Mouse (Mus musculus): ENCODE data around the gene Erg.
A peak's percentile ranks its signal among the peaks of the same experiment; 100 is the strongest.

Erg gene

GRCm38 (mm10) chr16:95387008-95387407 lies 199.4 kb downstream of the Erg start:
- DNase-seq (ENCODE audit: low spot score) = no peak

- DNase-seq (ENCODE audit: low spot score) = no peak
Measured at GRCm38 (mm10) chr16:95385299-95385973, 201.0 kb downstream of the Erg start.

GRCm38 (mm10) chr16:95384590-95385148 lies 201.7 kb downstream of the Erg start:
- DNase-seq (ENCODE audit: low spot score) = no peak

GRCm38 (mm10) chr16:95382251-95382650 lies 204.1 kb downstream of the Erg start:
- no peak for DNase-seq (ENCODE audit: low spot score)

GRCm38 (mm10) chr16:95376834-95377233 lies 209.6 kb downstream of the Erg start:
- DNase-seq (ENCODE audit: low spot score) = no peak

GRCm38 (mm10) chr16:95376364-95376763 lies 210.0 kb downstream of the Erg start:
- DNase-seq (ENCODE audit: low spot score) = no peak

- DNase-seq (ENCODE audit: low spot score) = no peak
Measured at GRCm38 (mm10) chr16:95374646-95375045, 211.7 kb downstream of the Erg start.

- DNase-seq (ENCODE audit: low spot score) = no peak
Measured at GRCm38 (mm10) chr16:95372960-95373359, 213.4 kb downstream of the Erg start.

GRCm38 (mm10) chr16:95371713-95372112 lies 214.7 kb downstream of the Erg start:
- no peak for DNase-seq (ENCODE audit: low spot score)

GRCm38 (mm10) chr16:95366989-95367765 lies 219.2 kb downstream of the Erg start:
- no peak for DNase-seq (ENCODE audit: low spot score)

GRCm38 (mm10) chr16:95365214-95365613 lies 221.2 kb downstream of the Erg start:
- no peak for DNase-seq (ENCODE audit: low spot score)

- DNase-seq (ENCODE audit: low spot score) = no peak
Measured at GRCm38 (mm10) chr16:95363632-95364465, 222.5 kb downstream of the Erg start.

- no peak for DNase-seq (ENCODE audit: low spot score)
Measured at GRCm38 (mm10) chr16:95361950-95362349, 224.4 kb downstream of the Erg start.

GRCm38 (mm10) chr16:95360940-95361489 lies 225.4 kb downstream of the Erg start:
- no peak for DNase-seq (ENCODE audit: low spot score)

- DNase-seq (ENCODE audit: low spot score) = no peak
Measured at GRCm38 (mm10) chr16:95360214-95360850, 226.1 kb downstream of the Erg start.

- no peak for DNase-seq (ENCODE audit: low spot score)
Measured at GRCm38 (mm10) chr16:95356962-95357955, 229.1 kb downstream of the Erg start.

GRCm38 (mm10) chr16:95353838-95354237 lies 232.6 kb downstream of the Erg start:
- DNase-seq (ENCODE audit: low spot score) = no peak

- DNase-seq (ENCODE audit: low spot score) = no peak
Measured at GRCm38 (mm10) chr16:95352266-95352665, 234.1 kb downstream of the Erg start.

GRCm38 (mm10) chr16:95350499-95350898 lies 235.9 kb downstream of the Erg start:
- DNase-seq (ENCODE audit: low spot score) = peak; percentile 12

- no peak for DNase-seq (ENCODE audit: low spot score)
Measured at GRCm38 (mm10) chr16:95349745-95350144, 236.6 kb downstream of the Erg start.
